Mouse (Mus musculus): ENCODE data around the gene Rbm47. TPM values are rescaled to one million over a fixed set of nuclear protein-coding genes. Genes with fewer than 3 reads are reported as not detected.
"Not testable (repeated sequence)": the region's sequence is repeated elsewhere in the genome, so short reads cannot be mapped to it uniquely, and the experiment has no call there.

The Rbm47 gene
- polyA plus RNA-seq, 1 experiment from 2014 or later = 0.75 TPM

DNA sequence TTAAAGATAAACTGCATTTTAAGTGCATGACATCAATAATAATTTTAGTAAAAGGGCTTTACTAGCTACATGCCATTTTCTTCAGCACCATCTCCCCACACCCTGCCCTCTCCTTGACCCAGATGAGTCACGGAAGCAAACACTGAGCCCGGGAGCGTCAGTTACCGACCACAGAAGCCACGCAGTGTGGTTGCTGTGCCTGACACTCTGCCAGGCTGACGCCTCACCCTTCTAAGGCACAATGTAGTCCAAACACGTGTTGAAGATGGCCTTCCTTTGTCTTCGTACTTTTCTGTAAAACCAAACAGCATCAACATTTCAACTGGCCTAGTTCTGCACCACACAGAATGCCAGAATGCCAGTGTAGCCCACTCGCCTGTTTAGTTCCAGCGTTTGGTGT lies 27.1 kb upstream of the Rbm47 start:
- no peaks in the 10 kb centered on the region for H3K27me3 ChIP-seq (ENCODE audit: control insufficient read depth, insufficient read depth, low read length)
- ATAC-seq (ENCODE audit: insufficient number of reproducible peaks, low FRiP score, low TSS enrichment, low read depth) = no peak
- DNase-seq (ENCODE audit: low spot score) = no peak
- no peaks in the 10 kb centered on the region for H3K4me1 ChIP-seq (ENCODE audit: control insufficient read depth, insufficient read depth, low read length)
- no peak overlapping the region for H3K9ac ChIP-seq (ENCODE audit: low read length)
- H3K36me3 ChIP-seq (ENCODE audit: control insufficient read depth, insufficient read depth, low read length) = no peaks in the 10 kb centered on the region
- no peak overlapping the region for H3K4me3 ChIP-seq (ENCODE audit: low read depth, low read length)
- H3K4me2 ChIP-seq (ENCODE audit: low read depth, severe bottlenecking) = no peak overlapping the region
- WGBS = 84% methylated on average over 10 of the region's 10 CpGs
- no peak overlapping the region for H3K27ac ChIP-seq (replicated peaks; ENCODE audit: low read depth, low read length)
- H3K9me3 ChIP-seq (ENCODE audit: control insufficient read depth, low read length) = no peaks in the 10 kb centered on the region

DNA sequence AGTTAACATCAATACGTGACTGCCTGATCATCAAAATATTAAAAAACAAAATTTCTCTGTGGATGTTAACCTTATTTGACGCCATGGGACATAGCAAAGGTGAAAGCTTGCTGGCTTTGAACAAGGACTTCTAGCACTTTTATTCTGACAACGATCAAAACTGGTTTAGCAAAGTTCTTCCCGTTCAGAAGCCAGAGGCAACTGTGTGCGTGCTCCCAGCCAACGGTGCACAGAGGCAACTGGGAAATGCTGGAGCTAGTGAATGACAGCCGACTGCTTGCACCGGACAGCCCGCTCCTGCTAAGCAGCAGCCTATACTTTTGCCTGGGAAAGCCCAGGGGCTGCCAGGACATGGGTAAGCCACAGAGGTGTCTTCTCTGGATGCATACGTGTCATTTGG lies 22.4 kb upstream of the Rbm47 start:
- Histone ChIP-seq H3K27ac (replicated peaks; ENCODE audit: low read depth, low read length) (no peak overlapping the region), H3K4me1 (ENCODE audit: control insufficient read depth, insufficient read depth, low read length) (no peaks in the 10 kb centered on the region; the same call in 1 of the 2 replicates), H3K9ac (ENCODE audit: low read length) (no peak overlapping the region), H3K9me3 (ENCODE audit: control insufficient read depth, low read length) (no peaks in the 10 kb centered on the region), H3K4me3 (ENCODE audit: low read depth, low read length) (no peak overlapping the region), H3K4me2 (ENCODE audit: low read depth, severe bottlenecking) (no peak overlapping the region), H3K27me3 (ENCODE audit: control insufficient read depth, insufficient read depth, low read length) (no peaks in the 10 kb centered on the region), H3K36me3 (ENCODE audit: control insufficient read depth, insufficient read depth, low read length) (no peaks in the 10 kb centered on the region)
- no peak for ATAC-seq (ENCODE audit: insufficient number of reproducible peaks, low FRiP score, low TSS enrichment, low read depth)
- no peak for DNase-seq (ENCODE audit: low spot score)
- WGBS = 84% methylated on average over 10 of the region's 10 CpGs

DNA sequence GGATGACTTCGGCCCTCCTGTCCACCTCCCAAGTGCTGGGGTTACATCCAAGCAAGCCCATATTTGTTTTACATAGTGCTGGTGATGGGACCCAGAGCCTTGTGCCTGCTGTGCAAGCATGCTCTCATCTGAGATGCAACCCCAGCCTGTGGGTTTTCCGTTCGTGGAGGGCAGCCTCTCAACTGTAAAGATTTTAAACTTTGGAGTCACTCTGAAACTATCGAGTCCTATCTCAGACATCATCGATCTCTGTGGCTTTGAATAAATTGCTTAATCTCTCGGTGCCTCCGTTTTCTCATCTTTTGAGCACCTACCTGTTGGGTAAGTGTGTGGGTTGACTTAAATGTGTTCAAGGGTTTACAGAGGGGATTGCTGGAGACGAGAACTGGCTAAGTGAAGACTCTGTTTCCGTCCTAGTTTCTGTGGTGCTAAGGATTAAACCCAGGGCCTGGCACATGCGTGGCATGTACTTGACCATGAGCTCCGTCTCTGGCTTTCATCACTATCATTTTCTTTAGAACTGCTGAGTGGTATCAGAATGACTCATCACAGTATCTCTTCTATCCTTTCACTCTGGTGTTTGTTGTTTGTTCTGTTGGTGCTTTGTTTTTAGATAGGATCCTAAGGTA lies 20.4 kb upstream of the Rbm47 start:
- 87% methylated on average over 11 of the region's 11 CpGs for WGBS

DNA sequence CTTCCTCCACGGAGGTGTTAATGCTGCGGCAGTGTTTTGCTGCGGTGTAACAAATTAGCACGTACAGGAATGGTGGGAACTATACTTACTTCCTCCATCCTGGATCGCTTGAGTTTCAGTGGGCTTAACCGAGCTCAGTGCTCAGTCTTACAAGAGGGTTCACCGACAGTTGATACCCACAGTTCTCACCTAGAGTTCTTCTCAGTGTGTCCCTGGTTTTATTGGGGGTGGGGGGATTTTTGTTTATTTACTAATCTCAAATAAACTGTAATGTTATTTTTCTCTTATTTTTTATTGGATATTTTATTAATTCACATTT lies 18.2 kb upstream of the Rbm47 start:
- DNase-seq (ENCODE audit: low spot score) (no peak), ATAC-seq (ENCODE audit: insufficient number of reproducible peaks, low FRiP score, low TSS enrichment, low read depth) (no peak)
- Histone ChIP-seq H3K9me3 (ENCODE audit: control insufficient read depth, low read length) (no peaks in the 10 kb centered on the region), H3K4me2 (ENCODE audit: low read depth, severe bottlenecking) (no peak overlapping the region), H3K27ac (replicated peaks; ENCODE audit: low read depth, low read length) (no peak overlapping the region), H3K9ac (ENCODE audit: low read length) (no peak overlapping the region), H3K36me3 (ENCODE audit: control insufficient read depth, insufficient read depth, low read length) (no peaks in the 10 kb centered on the region), H3K4me3 (ENCODE audit: low read depth, low read length) (no peak overlapping the region), H3K27me3 (ENCODE audit: control insufficient read depth, insufficient read depth, low read length) (no peaks in the 10 kb centered on the region), H3K4me1 (ENCODE audit: control insufficient read depth, insufficient read depth, low read length) (no peaks in the 10 kb centered on the region; the same call in 1 of the 2 replicates)
- whole genome bisulfite sequencing = 79% methylated on average over 7 of the region's 7 CpGs

More for the DNA sequence above, 20.4 kb upstream of the Rbm47 start:
- Histone ChIP-seq H3K36me3 (ENCODE audit: control insufficient read depth, insufficient read depth, low read length) (no peaks in the 10 kb centered on the region), H3K27ac (replicated peaks; ENCODE audit: low read depth, low read length) (no peak overlapping the region), H3K9me3 (ENCODE audit: control insufficient read depth, low read length) (no peaks in the 10 kb centered on the region), H3K4me1 (ENCODE audit: control insufficient read depth, insufficient read depth, low read length) (no peaks in the 10 kb centered on the region; the same call in 1 of the 2 replicates), H3K4me3 (ENCODE audit: low read depth, low read length) (no peak overlapping the region), H3K4me2 (ENCODE audit: low read depth, severe bottlenecking) (no peak overlapping the region), H3K27me3 (ENCODE audit: control insufficient read depth, insufficient read depth, low read length) (no peaks in the 10 kb centered on the region), H3K9ac (ENCODE audit: low read length) (no peak overlapping the region)
- ATAC-seq (ENCODE audit: insufficient number of reproducible peaks, low FRiP score, low TSS enrichment, low read depth) (no peak), DNase-seq (ENCODE audit: low spot score) (no peak)

- Histone ChIP-seq H3K9ac (ENCODE audit: low read length) (no peak overlapping the region), H3K27ac (replicated peaks; ENCODE audit: low read depth, low read length) (no peak overlapping the region), H3K4me2 (ENCODE audit: low read depth, severe bottlenecking) (no peak overlapping the region), H3K4me3 (ENCODE audit: low read depth, low read length) (no peak overlapping the region), H3K4me1 (ENCODE audit: control insufficient read depth, insufficient read depth, low read length) (no peaks in the 10 kb centered on the region; the same call in 1 of the 2 replicates), H3K36me3 (ENCODE audit: control insufficient read depth, insufficient read depth, low read length) (no peaks in the 10 kb centered on the region), H3K9me3 (ENCODE audit: control insufficient read depth, low read length) (no peaks in the 10 kb centered on the region), H3K27me3 (ENCODE audit: control insufficient read depth, insufficient read depth, low read length) (no peaks in the 10 kb centered on the region)
- no peak for ATAC-seq (ENCODE audit: insufficient number of reproducible peaks, low FRiP score, low TSS enrichment, low read depth)
- WGBS = 76% methylated on average over 16 of the region's 16 CpGs
- DNase-seq (ENCODE audit: low spot score) = no peak
These were observed 17.7 kb upstream of the Rbm47 start for GRCm38 (mm10) chr5:66190481-66191184.

GRCm38 (mm10) chr5:66188591-66188990 lies 15.7 kb upstream of the Rbm47 start:
- WGBS = 88% methylated on average over 5 of the region's 7 CpGs
- H3K36me3 ChIP-seq (ENCODE audit: control insufficient read depth, insufficient read depth, low read length); H3K4me1 ChIP-seq (ENCODE audit: control insufficient read depth, insufficient read depth, low read length); H3K4me3 ChIP-seq (ENCODE audit: low read depth, low read length); DNase-seq (ENCODE audit: low spot score); H3K9ac ChIP-seq (ENCODE audit: low read length); H3K9me3 ChIP-seq (ENCODE audit: control insufficient read depth, low read length); ATAC-seq (ENCODE audit: insufficient number of reproducible peaks, low FRiP score, low TSS enrichment, low read depth); H3K4me2 ChIP-seq (ENCODE audit: low read depth, severe bottlenecking); H3K27ac ChIP-seq (replicated peaks; ENCODE audit: low read depth, low read length); H3K27me3 ChIP-seq (ENCODE audit: control insufficient read depth, insufficient read depth, low read length): not testable (repeated sequence)

- 90% methylated on average over 3 of the region's 3 CpGs for WGBS
- no peak overlapping the region for H3K4me2 ChIP-seq (ENCODE audit: low read depth, severe bottlenecking)
- ATAC-seq (ENCODE audit: insufficient number of reproducible peaks, low FRiP score, low TSS enrichment, low read depth) = no peak
These were observed 9.2 kb upstream of the Rbm47 start for GRCm38 (mm10) chr5:66182156-66182555.

DNA sequence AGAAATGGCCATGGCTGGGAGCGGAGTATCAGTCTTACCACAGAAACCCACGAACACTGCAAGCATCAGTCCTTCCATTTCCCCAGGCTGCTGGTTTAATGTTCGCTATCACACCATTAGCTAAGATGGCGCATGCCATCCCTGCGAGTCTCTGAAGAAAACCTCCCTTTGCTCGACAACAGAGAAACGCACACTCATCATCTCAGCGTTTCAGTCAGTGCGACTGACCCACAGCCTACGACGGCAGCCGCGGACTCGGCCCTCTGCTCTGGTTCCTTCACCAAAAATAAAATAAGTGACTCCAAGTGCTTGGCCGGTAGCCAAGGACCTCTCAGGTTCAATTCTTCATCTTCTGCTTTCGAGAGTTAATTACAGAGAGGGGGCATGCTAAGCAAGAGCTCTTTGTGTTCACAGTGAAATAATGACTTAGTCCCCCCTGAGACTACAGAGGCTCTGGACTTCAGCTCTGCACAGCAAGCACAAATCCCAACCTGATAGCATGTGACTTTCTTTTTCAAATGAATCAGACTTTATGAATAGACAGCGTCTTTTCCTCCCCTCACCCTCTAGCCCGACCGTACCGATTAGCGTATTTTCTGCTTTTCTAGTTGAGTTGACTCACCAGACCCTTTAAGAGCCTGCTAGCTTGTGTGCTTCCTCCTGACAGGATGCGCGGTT lies 1.4 kb upstream of the Rbm47 start:
- WGBS = 85% methylated on average over 23 of the region's 23 CpGs
- H3K4me3 ChIP-seq (ENCODE audit: low read depth, low read length) = no peak overlapping the region
- no peaks in the 10 kb centered on the region for H3K9me3 ChIP-seq (ENCODE audit: control insufficient read depth, low read length)
- H3K4me2 ChIP-seq (ENCODE audit: low read depth, severe bottlenecking) = no peak overlapping the region
- H3K27ac ChIP-seq (replicated peaks; ENCODE audit: low read depth, low read length) = no peak overlapping the region
- H3K4me1 ChIP-seq (ENCODE audit: control insufficient read depth, insufficient read depth, low read length) = no peaks in the 10 kb centered on the region
- no peak for ATAC-seq (ENCODE audit: insufficient number of reproducible peaks, low FRiP score, low TSS enrichment, low read depth)
- DNase-seq (ENCODE audit: low spot score) = peak; percentile 34
- H3K9ac ChIP-seq (ENCODE audit: low read length) = no peak overlapping the region
- H3K27me3 ChIP-seq (ENCODE audit: control insufficient read depth, insufficient read depth, low read length) = no peaks in the 10 kb centered on the region
- H3K36me3 ChIP-seq (ENCODE audit: control insufficient read depth, insufficient read depth, low read length) = no peaks in the 10 kb centered on the region

More at GRCm38 (mm10) chr5:66182156-66182555, 9.2 kb upstream of the Rbm47 start:
- H3K27ac ChIP-seq (replicated peaks; ENCODE audit: low read depth, low read length) = no peak overlapping the region
- no peak for DNase-seq (ENCODE audit: low spot score)
- no peaks in the 10 kb centered on the region for H3K36me3 ChIP-seq (ENCODE audit: control insufficient read depth, insufficient read depth, low read length)
- no peaks in the 10 kb centered on the region for H3K9me3 ChIP-seq (ENCODE audit: control insufficient read depth, low read length)
- no peak overlapping the region for H3K9ac ChIP-seq (ENCODE audit: low read length)
- H3K4me1 ChIP-seq (ENCODE audit: control insufficient read depth, insufficient read depth, low read length) = no peaks in the 10 kb centered on the region
- H3K27me3 ChIP-seq (ENCODE audit: control insufficient read depth, insufficient read depth, low read length) = no peaks in the 10 kb centered on the region
- no peak overlapping the region for H3K4me3 ChIP-seq (ENCODE audit: low read depth, low read length)

Measured in limb, embryonic 11.5 days (tissue).